Mouse (Mus musculus) ES-E14 (cell line): ENCODE measurements around the gene Sh3pxd2a.

Experiments used
- CHD2 ChIP-seq: IDR thresholded peaks from 2 replicates; pipeline ENCODE4 v1.6.1; 2014; ENCODE audit warnings: mild to moderate bottlenecking, low read depth, low read length, inconsistent platforms
- HCFC1 ChIP-seq: IDR thresholded peaks from 2 replicates; pipeline ENCODE4 v1.6.1; 2012; ENCODE audit warnings: low read length, inconsistent platforms, borderline replicate concordance; ENCODE audit not compliant: insufficient read depth
- MAFK ChIP-seq: IDR thresholded peaks from 2 replicates; pipeline ENCODE4 v1.6.1; 2014; ENCODE audit warnings: mild to moderate bottlenecking, low read depth, low read length, inconsistent platforms; ENCODE audit not compliant: insufficient read depth
- ZC3H11A ChIP-seq: IDR thresholded peaks from 2 replicates; pipeline ENCODE4 v1.6.1; 2012; ENCODE audit warnings: low read depth, mild to moderate bottlenecking, inconsistent platforms, low read length, borderline replicate concordance
- ZNF384 ChIP-seq: IDR thresholded peaks from 2 replicates; pipeline ENCODE4 v1.6.1; 2012; ENCODE audit warnings: low read depth, low read length, inconsistent platforms

DNA sequence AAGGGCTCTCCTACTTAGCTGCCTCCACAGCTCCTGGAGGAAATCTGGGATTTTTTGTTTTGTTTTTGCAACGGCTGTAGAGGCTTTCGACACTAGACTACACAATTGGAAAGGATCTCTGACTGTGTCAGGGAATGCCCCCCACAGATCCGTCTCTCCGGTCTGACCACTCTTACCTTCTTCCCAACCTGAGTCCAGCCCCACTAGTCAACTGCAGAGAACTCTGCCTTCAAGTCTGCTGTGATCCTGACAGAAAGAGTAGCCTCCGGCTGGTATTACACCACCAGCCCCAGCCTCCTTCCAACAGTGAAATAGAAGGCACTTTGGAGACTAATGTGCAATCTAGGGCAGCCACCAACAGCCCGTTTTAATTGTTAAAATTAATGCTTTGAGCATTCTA, 1.5 kb downstream of the Sh3pxd2a start:
- TF ChIP-seq MAFK (no peak), ZC3H11A (no peak), ZNF384 (no peak), CHD2 (no peak), HCFC1 (no peak)
